9 mouse cellular contexts compared by ENCODE assay signal in the genomic region with DNA sequence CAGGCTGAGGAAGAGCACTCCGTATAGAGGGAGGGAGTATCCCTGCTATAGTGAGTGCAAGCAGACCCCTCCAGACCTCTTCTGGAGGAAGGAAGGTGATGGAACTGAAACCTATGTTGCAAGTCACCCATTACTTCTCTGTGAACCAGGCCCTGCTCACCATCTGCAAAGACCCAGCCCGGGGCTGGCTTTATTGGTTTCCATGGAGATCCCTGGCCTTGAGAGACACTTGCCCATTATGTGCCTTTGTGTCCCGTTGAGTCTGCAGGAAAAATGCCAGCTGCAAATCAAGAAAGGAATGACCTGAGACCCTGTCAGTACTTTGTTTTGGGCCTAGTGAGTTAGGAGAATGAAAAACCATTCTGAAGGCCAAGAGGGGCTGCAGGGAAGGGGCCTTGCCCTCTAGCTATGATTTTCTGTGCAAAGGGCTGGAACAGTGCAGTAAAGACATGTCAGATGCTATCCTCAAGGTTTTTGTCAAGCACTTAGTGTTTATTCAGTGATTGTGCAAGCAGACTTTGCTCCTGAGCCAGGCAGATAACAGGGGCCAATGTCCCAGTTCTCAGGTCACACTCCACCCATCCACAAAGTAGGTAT. TPM values are rescaled to one million over a fixed set of nuclear protein-coding genes. Genes with fewer than 3 reads are reported as not detected.
DNase-seq lines count a peak whose midpoint lies in the region; ATAC-seq lines count a peak whose summit lies in the region.
"Had no signal": no experiment of that assay in that cellular context is flagged by ENCODE, and none has a peak within 500 bp of the region (broad histone marks: within the 10 kb centered on the region; RNA-seq: fewer than 3 reads in every experiment).

No protein-coding gene starts in this region.

- peak overlapping the region; percentile 80 for H3K27ac ChIP-seq in hindbrain, embryonic 12.5 days
- peak overlapping the region; percentile 74 for H3K27ac ChIP-seq in midbrain, embryonic 14.5 days (replicated peaks; ENCODE audit: low read depth, low read length)
- H3K27ac ChIP-seq: gastrocnemius, adult 2 months had no signal

- H3K27me3 ChIP-seq in hindbrain, embryonic 12.5 days: no peaks in the 10 kb centered on the region
- H3K27me3 ChIP-seq in midbrain, embryonic 14.5 days (ENCODE audit: control insufficient read depth, insufficient read depth, low read length): no peaks in the 10 kb centered on the region

- no peaks in the 10 kb centered on the region for H3K36me3 ChIP-seq in hindbrain, embryonic 12.5 days
- no peaks in the 10 kb centered on the region for H3K36me3 ChIP-seq in midbrain, embryonic 14.5 days (ENCODE audit: control insufficient read depth, insufficient read depth, low read length)

- peaks cover 16% of the 10 kb centered on the region for H3K4me1 ChIP-seq in hindbrain, embryonic 12.5 days
- H3K4me1 ChIP-seq in midbrain, embryonic 14.5 days (ENCODE audit: control insufficient read depth, insufficient read depth, low read length): peaks cover 12% of the 10 kb centered on the region

- peak; percentile 55 for DNase-seq in adrenal gland, adult 2 months
- DNase-seq in adrenal gland, adult 18-20 months (ENCODE audit: low spot score in 2 of 2): no peak
- DNase-seq in adrenal gland, postnatal 14 days: peak; percentile 48
- peak; percentile 76 for DNase-seq in midbrain, embryonic 14.5 days
- DNase-seq in kidney, adult 11 months: no peak
- DNase-seq in spleen, adult 18-20 months: no peak
- no peak for DNase-seq in cerebellum, adult 8-10 months
- DNase-seq: gastrocnemius, adult 2 months had no signal

- WGBS in hindbrain, embryonic 12.5 days: 10% methylated on average over 3 of the region's 3 CpGs
- WGBS in midbrain, embryonic 14.5 days: 10% methylated on average over 3 of the region's 3 CpGs

- H3K9ac ChIP-seq in hindbrain, embryonic 12.5 days: no peak overlapping the region
- no peak overlapping the region for H3K9ac ChIP-seq in midbrain, embryonic 14.5 days (replicated peaks; ENCODE audit: low read length)

- no peak overlapping the region for H3K4me3 ChIP-seq in hindbrain, embryonic 12.5 days
- H3K4me3 ChIP-seq in midbrain, embryonic 14.5 days (replicated peaks; ENCODE audit: low read depth, low read length): no peak overlapping the region
- H3K4me3 ChIP-seq: gastrocnemius, adult 2 months had no signal

- H3K9me3 ChIP-seq in hindbrain, embryonic 12.5 days (replicated peaks): no peaks in the 10 kb centered on the region
- H3K9me3 ChIP-seq in midbrain, embryonic 14.5 days (ENCODE audit: control insufficient read depth, low read length): no peaks in the 10 kb centered on the region

- ATAC-seq in hindbrain, embryonic 12.5 days (ENCODE audit: low FRiP score): peak; percentile 71
- ATAC-seq in midbrain, embryonic 14.5 days (ENCODE audit: low FRiP score, low TSS enrichment): peak; percentile 43; the same call in 1 of the 2 replicates

- H3K4me2 ChIP-seq in hindbrain, embryonic 12.5 days (replicated peaks): no peak overlapping the region
- H3K4me2 ChIP-seq in midbrain, embryonic 14.5 days (ENCODE audit: low read length): no peak overlapping the region

RNA-seq across cellular contexts. Expression of a gene that starts 53.0 kb away (rescaled TPM):
- 100 to 1,000 TPM in 1 of 2 experiments, 10 to 100 TPM in 1; 66.4 to 111 TPM for total RNA-seq in adrenal gland, adult 2 months (2021)
- 37.9 and 46.4 TPM in 2 replicates for polyA plus RNA-seq in adrenal gland, adult 2 months (2012; rRNA removed)
- 100 to 1,000 TPM in 1 of 2 experiments, 10 to 100 TPM in 1; 64.8 to 124 TPM for total RNA-seq in adrenal gland, adult 18-20 months (2021)
- 27.5 and 49.6 TPM in 2 replicates for total RNA-seq in adrenal gland, postnatal 14 days (2021)
- polyA plus RNA-seq in hindbrain, embryonic 12.5 days (2016; fragmentation: Nextera tagmentation; extraction: Ambion mirVana): 68.3 and 78.9 TPM in 2 replicates
- polyA plus RNA-seq in midbrain, embryonic 14.5 days (2014; fragmentation: Nextera tagmentation; extraction: Ambion mirVana): 44.2 and 51.2 TPM in 2 replicates

Comparison
In these comparisons a context has a peak if more than half of its experiments do, and no peak if none do; other contexts are left out.
1. DNase-seq: peak in adrenal gland, adult 2 months (single experiment), adrenal gland, postnatal 14 days (single experiment) and midbrain, embryonic 14.5 days (single experiment); none in adrenal gland, adult 18-20 months (0 of 2), kidney, adult 11 months (single experiment), spleen, adult 18-20 months (0 of 2) and cerebellum, adult 8-10 months (single experiment).